Mouse (Mus musculus) liver, postnatal 0 days (tissue): ENCODE data around the gene Ikzf2.

Experiments
- CTCF ChIP-seq: sonication (generic); IDR thresholded peaks from 2 replicates; pipeline ENCODE4 v1.5.1; 2016; ENCODE audit warnings: antibody characterized with exemption, low read depth
- EP300 ChIP-seq: IDR thresholded peaks from 2 replicates; pipeline ENCODE4 v1.6.1; 2016; ENCODE audit warnings: antibody characterized with exemption, low read depth, mild to moderate bottlenecking

- TF ChIP-seq CTCF (no peak), EP300 (no peak)
Measured at GRCm38 (mm10) chr1:69638321-69638720, 48.7 kb downstream of the Ikzf2 start.
